In genomic region chr13:11696496-11696895, GRCm38 (mm10) we compare ENCODE assay signal across 17 mouse cellular contexts.
"Had no signal": no experiment of that assay in that cellular context is flagged by ENCODE, and none has a peak within 500 bp of the region (broad histone marks: within the 10 kb centered on the region; RNA-seq: fewer than 3 reads in every experiment).

No protein-coding gene starts in this region.

- H3K9ac ChIP-seq: lung, embryonic 15.5 days; midbrain, embryonic 13.5 days; midbrain, embryonic 15.5 days; neural tube, embryonic 12.5 days; stomach, embryonic 15.5 days had no signal

- H3K4me2 ChIP-seq: lung, embryonic 15.5 days; midbrain, embryonic 11.5 days; midbrain, embryonic 13.5 days; midbrain, embryonic 15.5 days; neural tube, embryonic 12.5 days; stomach, embryonic 15.5 days had no signal

- ATAC-seq: lung, postnatal 0 days; midbrain, embryonic 13.5 days; midbrain, embryonic 15.5 days had no signal

- H3K36me3 ChIP-seq: lung, embryonic 15.5 days; midbrain, embryonic 13.5 days; midbrain, embryonic 15.5 days; neural tube, embryonic 12.5 days; stomach, embryonic 15.5 days had no signal

- DNase-seq: lung, adult 2 months; lung, postnatal 14 days; lung, postnatal 36 days; right cerebral cortex, postnatal 14 days; thymus, adult 2 months; thymus, postnatal 25 days; thymus, postnatal 4 days had no signal

- H3K27ac ChIP-seq: lung, embryonic 15.5 days; macrophage; midbrain, embryonic 13.5 days; midbrain, embryonic 15.5 days; neural tube, embryonic 12.5 days; stomach, embryonic 15.5 days; stomach, postnatal 0 days had no signal

- H3K27me3 ChIP-seq: lung, embryonic 15.5 days; megakaryocyte, embryonic 14.5 days; midbrain, embryonic 13.5 days; midbrain, embryonic 15.5 days; neural tube, embryonic 12.5 days; stomach, embryonic 15.5 days had no signal

- H3K4me3 ChIP-seq: lung, embryonic 15.5 days; megakaryocyte, embryonic 14.5 days; midbrain, embryonic 13.5 days; midbrain, embryonic 15.5 days; neural tube, embryonic 12.5 days; stomach, embryonic 15.5 days had no signal

- H3K4me1 ChIP-seq: lung, embryonic 15.5 days; megakaryocyte, embryonic 14.5 days; midbrain, embryonic 13.5 days; midbrain, embryonic 15.5 days; neural tube, embryonic 12.5 days; stomach, embryonic 15.5 days had no signal

- H3K9me3 ChIP-seq: lung, embryonic 15.5 days; megakaryocyte, embryonic 14.5 days; midbrain, embryonic 13.5 days; midbrain, embryonic 15.5 days; neural tube, embryonic 12.5 days; stomach, embryonic 15.5 days had no signal
